43 mouse cellular contexts compared by ENCODE assay signal in genomic region chr8:65080731-65081130, GRCm38 (mm10). TPM values are rescaled to one million over a fixed set of nuclear protein-coding genes. Genes with fewer than 3 reads are reported as not detected.
DNase-seq lines count a peak whose midpoint lies in the region; ATAC-seq lines count a peak whose summit lies in the region.
"Had no signal": no experiment of that assay in that cellular context is flagged by ENCODE, and none has a peak within 500 bp of the region (broad histone marks: within the 10 kb centered on the region; RNA-seq: fewer than 3 reads in every experiment).

No protein-coding gene starts in this region.

- DNase-seq in embryonic facial prominence, embryonic 14.5 days (ENCODE audit: low spot score) = peak; percentile 36
- DNase-seq in embryonic facial prominence, embryonic 10.5 days (ENCODE audit: low spot score) = no peak
- peak; percentile 11 for DNase-seq in testis, postnatal 14 days (ENCODE audit: low spot score)
- DNase-seq in testis, postnatal 10 days (ENCODE audit: low spot score) = no peak
- peak; percentile 43 for DNase-seq in adrenal gland, postnatal 14 days
- DNase-seq in midbrain, embryonic 14.5 days = no peak
- DNase-seq: cerebellum, adult 11 months; cerebellum, adult 9-10 months; embryo, embryonic 11 days; gastrocnemius, adult 2 months; heart, postnatal 14 days; kidney, adult 18-20 months; kidney, postnatal 25 days; lung, postnatal 36 days; retina, postnatal 1 day; right cerebral cortex, postnatal 14 days; thymus, adult 18-20 months; thymus, postnatal 36 days had no signal

- H3K27ac ChIP-seq in embryonic facial prominence, embryonic 14.5 days (replicated peaks; ENCODE audit: low read depth, low read length) = no peak overlapping the region
- H3K27ac ChIP-seq in embryonic facial prominence, embryonic 10.5 days (replicated peaks) = no peak overlapping the region
- H3K27ac ChIP-seq in midbrain, embryonic 14.5 days (replicated peaks; ENCODE audit: low read depth, low read length) = no peak overlapping the region
- H3K27ac ChIP-seq in hindbrain, embryonic 13.5 days = no peak overlapping the region
- H3K27ac ChIP-seq: embryonic facial prominence, embryonic 13.5 days; forebrain, embryonic 13.5 days; gastrocnemius, adult 2 months; heart, embryonic 13.5 days; hindbrain, embryonic 10.5 days; kidney, embryonic 15.5 days; left cerebral cortex, adult 2 months; limb, embryonic 12.5 days; liver, embryonic 15.5 days; lung, embryonic 15.5 days; neural tube, embryonic 13.5 days had no signal

- no peak for ATAC-seq in embryonic facial prominence, embryonic 14.5 days (ENCODE audit: low read depth)
- no peak for ATAC-seq in midbrain, embryonic 14.5 days (ENCODE audit: low FRiP score, low TSS enrichment)
- no peak for ATAC-seq in hindbrain, embryonic 13.5 days (ENCODE audit: low FRiP score)
- ATAC-seq: activated CD4-positive, CD25-positive, alpha-beta regulatory T cell, adult 4 months; forebrain, embryonic 13.5 days; hindbrain, embryonic 16.5 days had no signal

- no peaks in the 10 kb centered on the region for H3K27me3 ChIP-seq in embryonic facial prominence, embryonic 14.5 days (replicated peaks; ENCODE audit: control insufficient read depth, insufficient read depth, low read length)
- H3K27me3 ChIP-seq in embryonic facial prominence, embryonic 10.5 days (replicated peaks; ENCODE audit: low read depth, poor library complexity, severe bottlenecking) = no peaks in the 10 kb centered on the region
- no peaks in the 10 kb centered on the region for H3K27me3 ChIP-seq in midbrain, embryonic 14.5 days (ENCODE audit: control insufficient read depth, insufficient read depth, low read length)
- no peaks in the 10 kb centered on the region for H3K27me3 ChIP-seq in hindbrain, embryonic 13.5 days
- H3K27me3 ChIP-seq: embryonic facial prominence, embryonic 13.5 days; forebrain, embryonic 13.5 days; heart, embryonic 13.5 days; kidney, embryonic 15.5 days; limb, embryonic 12.5 days; liver, embryonic 15.5 days; lung, embryonic 15.5 days; neural tube, embryonic 13.5 days had no signal

- H3K9me3 ChIP-seq in embryonic facial prominence, embryonic 14.5 days (ENCODE audit: control insufficient read depth, low read length) = no peaks in the 10 kb centered on the region
- no peaks in the 10 kb centered on the region for H3K9me3 ChIP-seq in embryonic facial prominence, embryonic 10.5 days
- no peaks in the 10 kb centered on the region for H3K9me3 ChIP-seq in midbrain, embryonic 14.5 days (ENCODE audit: control insufficient read depth, low read length)
- no peaks in the 10 kb centered on the region for H3K9me3 ChIP-seq in hindbrain, embryonic 13.5 days
- H3K9me3 ChIP-seq: embryonic facial prominence, embryonic 13.5 days; forebrain, embryonic 13.5 days; heart, embryonic 13.5 days; hindbrain, embryonic 10.5 days; kidney, embryonic 15.5 days; limb, embryonic 12.5 days; liver, embryonic 15.5 days; lung, embryonic 15.5 days; neural tube, embryonic 13.5 days had no signal

- H3K36me3 ChIP-seq in embryonic facial prominence, embryonic 14.5 days (ENCODE audit: control insufficient read depth, insufficient read depth, low read length) = no peaks in the 10 kb centered on the region
- H3K36me3 ChIP-seq in embryonic facial prominence, embryonic 10.5 days (replicated peaks) = no peaks in the 10 kb centered on the region
- no peaks in the 10 kb centered on the region for H3K36me3 ChIP-seq in midbrain, embryonic 14.5 days (ENCODE audit: control insufficient read depth, insufficient read depth, low read length)
- H3K36me3 ChIP-seq in hindbrain, embryonic 13.5 days = no peaks in the 10 kb centered on the region
- H3K36me3 ChIP-seq: embryonic facial prominence, embryonic 13.5 days; heart, embryonic 13.5 days; hindbrain, embryonic 10.5 days; kidney, embryonic 15.5 days; limb, embryonic 12.5 days; liver, embryonic 15.5 days; lung, embryonic 15.5 days; neural tube, embryonic 13.5 days had no signal

- H3K4me2 ChIP-seq in embryonic facial prominence, embryonic 14.5 days (ENCODE audit: low read depth, low read length) = no peak overlapping the region
- H3K4me2 ChIP-seq in midbrain, embryonic 14.5 days (ENCODE audit: low read length) = no peak overlapping the region
- no peak overlapping the region for H3K4me2 ChIP-seq in hindbrain, embryonic 13.5 days
- H3K4me2 ChIP-seq: embryonic facial prominence, embryonic 13.5 days; forebrain, embryonic 13.5 days; heart, embryonic 13.5 days; kidney, embryonic 15.5 days; limb, embryonic 12.5 days; liver, embryonic 15.5 days; lung, embryonic 15.5 days; midbrain, embryonic 11.5 days; neural tube, embryonic 13.5 days had no signal

- H3K4me1 ChIP-seq in embryonic facial prominence, embryonic 14.5 days (ENCODE audit: control insufficient read depth, insufficient read depth, low read length) = no peaks in the 10 kb centered on the region
- H3K4me1 ChIP-seq in embryonic facial prominence, embryonic 10.5 days = no peaks in the 10 kb centered on the region
- no peaks in the 10 kb centered on the region for H3K4me1 ChIP-seq in midbrain, embryonic 14.5 days (ENCODE audit: control insufficient read depth, insufficient read depth, low read length)
- H3K4me1 ChIP-seq in hindbrain, embryonic 13.5 days (replicated peaks) = 0 out of 2 replicates have a peak, but pooled peaks cover 4% of the 10 kb centered on the region
- H3K4me1 ChIP-seq: embryonic facial prominence, embryonic 13.5 days; hindbrain, embryonic 10.5 days; kidney, embryonic 15.5 days; limb, embryonic 12.5 days; liver, embryonic 15.5 days; lung, embryonic 15.5 days; neural tube, embryonic 13.5 days had no signal

- no peak overlapping the region for H3K9ac ChIP-seq in embryonic facial prominence, embryonic 14.5 days (ENCODE audit: low read depth, low read length)
- H3K9ac ChIP-seq in midbrain, embryonic 14.5 days (replicated peaks; ENCODE audit: low read length) = no peak overlapping the region
- H3K9ac ChIP-seq in hindbrain, embryonic 13.5 days = no peak overlapping the region
- H3K9ac ChIP-seq: embryonic facial prominence, embryonic 13.5 days; forebrain, embryonic 13.5 days; heart, embryonic 13.5 days; kidney, embryonic 15.5 days; limb, embryonic 12.5 days; liver, embryonic 15.5 days; lung, embryonic 15.5 days; neural tube, embryonic 13.5 days had no signal

- H3K4me3 ChIP-seq in embryonic facial prominence, embryonic 14.5 days (ENCODE audit: low read depth, low read length) = no peak overlapping the region
- no peak overlapping the region for H3K4me3 ChIP-seq in embryonic facial prominence, embryonic 10.5 days
- no peak overlapping the region for H3K4me3 ChIP-seq in midbrain, embryonic 14.5 days (replicated peaks; ENCODE audit: low read depth, low read length)
- H3K4me3 ChIP-seq in hindbrain, embryonic 13.5 days = no peak overlapping the region
- H3K4me3 ChIP-seq: embryonic facial prominence, embryonic 13.5 days; forebrain, embryonic 13.5 days; gastrocnemius, adult 2 months; heart, embryonic 13.5 days; hindbrain, embryonic 10.5 days; kidney, embryonic 15.5 days; left cerebral cortex, adult 2 months; limb, embryonic 12.5 days; liver, embryonic 15.5 days; lung, embryonic 15.5 days; neural tube, embryonic 13.5 days had no signal

- 52% methylated on average over 9 of the region's 9 CpGs for WGBS in embryonic facial prominence, embryonic 14.5 days
- WGBS in embryonic facial prominence, embryonic 10.5 days = 88% methylated on average over 9 of the region's 9 CpGs
- WGBS in midbrain, embryonic 14.5 days = 90% methylated on average over 9 of the region's 9 CpGs
- WGBS in hindbrain, embryonic 13.5 days = 86% methylated on average over 9 of the region's 9 CpGs

RNA-seq across cellular contexts. Expression of gene Gm10663, which starts 5.9 kb away (rescaled TPM):
- polyA plus RNA-seq in embryonic facial prominence, embryonic 14.5 days (2014; fragmentation: Nextera tagmentation; extraction: Ambion mirVana) = not detected in 2 replicates
- not detected in 2 replicates for polyA plus RNA-seq in embryonic facial prominence, embryonic 10.5 days (2016; fragmentation: Nextera tagmentation; extraction: Ambion mirVana)
- not detected in 2 replicates for total RNA-seq in adrenal gland, postnatal 14 days (2021)
- polyA plus RNA-seq in midbrain, embryonic 14.5 days (2014; fragmentation: Nextera tagmentation; extraction: Ambion mirVana) = not detected in 2 replicates
- not detected in 2 replicates for polyA plus RNA-seq in hindbrain, embryonic 13.5 days (2015; fragmentation: Nextera tagmentation; extraction: Ambion mirVana)
- total RNA-seq: gastrocnemius, adult 2 months; gastrocnemius, postnatal 4 days; heart, adult 8-10 months; heart, postnatal 14 days; layer of hippocampus, adult 18-20 months; layer of hippocampus, postnatal 10 days; left cerebral cortex, adult 2 months; left cerebral cortex, postnatal 25 days; liver, adult 2 months; megakaryocyte, adult 5-6 weeks had no signal
- polyA plus RNA-seq: activated CD4-positive, CD25-positive, alpha-beta regulatory T cell, adult 4 months; embryonic facial prominence, embryonic 13.5 days; forebrain, embryonic 13.5 days; frontal cortex, adult 2 months; heart, embryonic 13.5 days; hindbrain, embryonic 10.5 days; hindbrain, embryonic 16.5 days; intestine, embryonic 14.5 days; kidney, embryonic 15.5 days; limb, embryonic 12.5 days; liver, adult 2 months; liver, embryonic 15.5 days; lung, embryonic 15.5 days; midbrain, embryonic 11.5 days; neural tube, embryonic 13.5 days; small intestine, adult 2 months; stomach, embryonic 14.5 days had no signal

RNA-seq across cellular contexts. Expression of gene Apela, which starts 43.6 kb away (rescaled TPM):
- polyA plus RNA-seq in embryonic facial prominence, embryonic 14.5 days (2014; fragmentation: Nextera tagmentation; extraction: Ambion mirVana) = 4.0 TPM in 2 replicates
- polyA plus RNA-seq in embryonic facial prominence, embryonic 10.5 days (2016; fragmentation: Nextera tagmentation; extraction: Ambion mirVana) = 1.6 and 2.6 TPM in 2 replicates
- total RNA-seq in adrenal gland, postnatal 14 days (2021) = not detected in 2 replicates
- polyA plus RNA-seq in midbrain, embryonic 14.5 days (2014; fragmentation: Nextera tagmentation; extraction: Ambion mirVana) = 0.93 and 1.1 TPM in 2 replicates
- 1.2 and 2.4 TPM in 2 replicates for polyA plus RNA-seq in hindbrain, embryonic 13.5 days (2015; fragmentation: Nextera tagmentation; extraction: Ambion mirVana)
- total RNA-seq: gastrocnemius, adult 2 months; gastrocnemius, postnatal 4 days; heart, adult 8-10 months; heart, postnatal 14 days; layer of hippocampus, adult 18-20 months; layer of hippocampus, postnatal 10 days; left cerebral cortex, adult 2 months; left cerebral cortex, postnatal 25 days; liver, adult 2 months; megakaryocyte, adult 5-6 weeks had no signal
- polyA plus RNA-seq: activated CD4-positive, CD25-positive, alpha-beta regulatory T cell, adult 4 months; liver, adult 2 months; small intestine, adult 2 months had no signal

RNA-seq across cellular contexts. Expression of gene BC030870, which starts 48.6 kb away (rescaled TPM):
- polyA plus RNA-seq in embryonic facial prominence, embryonic 14.5 days (2014; fragmentation: Nextera tagmentation; extraction: Ambion mirVana) = 0.13 and 0.15 TPM in 2 replicates
- polyA plus RNA-seq in embryonic facial prominence, embryonic 10.5 days (2016; fragmentation: Nextera tagmentation; extraction: Ambion mirVana) = not detected in 2 replicates
- not detected in 2 replicates for total RNA-seq in adrenal gland, postnatal 14 days (2021)
- polyA plus RNA-seq in midbrain, embryonic 14.5 days (2014; fragmentation: Nextera tagmentation; extraction: Ambion mirVana) = not detected in 2 replicates
- polyA plus RNA-seq in hindbrain, embryonic 13.5 days (2015; fragmentation: Nextera tagmentation; extraction: Ambion mirVana) = not detected in 2 replicates
- total RNA-seq: gastrocnemius, adult 2 months; gastrocnemius, postnatal 4 days; heart, adult 8-10 months; heart, postnatal 14 days; layer of hippocampus, adult 18-20 months; layer of hippocampus, postnatal 10 days; left cerebral cortex, adult 2 months; left cerebral cortex, postnatal 25 days; liver, adult 2 months; megakaryocyte, adult 5-6 weeks had no signal
- polyA plus RNA-seq: embryonic facial prominence, embryonic 13.5 days; forebrain, embryonic 13.5 days; frontal cortex, adult 2 months; hindbrain, embryonic 10.5 days; hindbrain, embryonic 16.5 days; limb, embryonic 12.5 days; liver, adult 2 months; liver, embryonic 15.5 days; midbrain, embryonic 11.5 days; neural tube, embryonic 13.5 days had no signal

Comparison
In these comparisons a context has a peak if more than half of its experiments do, and no peak if none do; other contexts are left out.
1. DNase-seq: peak in embryonic facial prominence, embryonic 14.5 days (single experiment), testis, postnatal 14 days (single experiment) and adrenal gland, postnatal 14 days (single experiment); none in embryonic facial prominence, embryonic 10.5 days (single experiment), testis, postnatal 10 days (single experiment) and midbrain, embryonic 14.5 days (single experiment).